Mouse (Mus musculus) heart, embryonic 13.5 days (tissue): Measurements from ENCODE around the gene Lilra5. TPM values are rescaled to one million over a fixed set of nuclear protein-coding genes. Genes with fewer than 3 reads are reported as not detected.
"Not testable (repeated sequence)": the region's sequence is repeated elsewhere in the genome, so short reads cannot be mapped to it uniquely, and the experiment has no call there.

Source experiments
- ATAC-seq: fragments of 200-750 bp; cut with Nextera tagmentation; 2 replicates; pipeline ENCODE4 v1.8.0; 2017; ENCODE audit warnings: moderate TSS enrichment; ENCODE audit not compliant: insufficient number of reproducible peaks, low FRiP score, low TSS enrichment; ENCODE audit errors: extremely low read depth
- H3K27ac ChIP-seq: fragments of 300-500 bp; sonication (generic); replicated peaks from 2 replicates; pipeline ENCODE4 v1.5.1; 2015; ENCODE audit warnings: moderate library complexity, mild to moderate bottlenecking, inconsistent platforms
- H3K27me3 ChIP-seq: fragments of 300-500 bp; sonication (generic); replicated peaks from 2 replicates; pipeline ENCODE4 v1.6.1; 2015; ENCODE audit warnings: mild to moderate bottlenecking, inconsistent platforms
- H3K36me3 ChIP-seq: fragments of 300-500 bp; sonication (generic); 2 replicates; pipeline ENCODE4 v1.6.1; 2015; ENCODE audit warnings: mild to moderate bottlenecking, inconsistent platforms
- H3K4me1 ChIP-seq: fragments of 300-500 bp; sonication (generic); 2 replicates; pipeline ENCODE4 v1.6.1; 2015; ENCODE audit warnings: inconsistent platforms
- H3K4me2 ChIP-seq: fragments of 300-500 bp; sonication (generic); 2 replicates; pipeline ENCODE4 v1.6.1; 2015; ENCODE audit warnings: inconsistent platforms, mild to moderate bottlenecking, moderate library complexity
- H3K4me3 ChIP-seq: fragments of 300-500 bp; sonication (generic); 2 replicates; pipeline ENCODE4 v1.5.1; 2015; ENCODE audit warnings: moderate library complexity, mild to moderate bottlenecking, inconsistent platforms
- H3K9ac ChIP-seq: fragments of 300-500 bp; sonication (generic); 2 replicates; pipeline ENCODE4 v1.6.1; 2015; ENCODE audit warnings: inconsistent platforms, mild to moderate bottlenecking, moderate library complexity
- H3K9me3 ChIP-seq: fragments of 300-500 bp; sonication (generic); 2 replicates; pipeline ENCODE4 v1.6.1; 2016; ENCODE audit warnings: inconsistent platforms
- WGBS: fragments of 180-500 bp; shearing (Covaris S2); methylation state at CpG from one replicate; pipeline ENCODE4 v1.1.7; 2015; ENCODE audit warnings: mixed read lengths; 5-methylcytosine and 5-hydroxymethylcytosine counted together
- polyA plus RNA-seq: library from polyadenylated mRNA; unstranded; fragments of >200 nt; fragmentation: Nextera tagmentation; extraction: Ambion mirVana; gene quantifications from 2 replicates; pipeline ENCODE4 v1.2.1, GENCODE M21; 2015

Gene Lilra5
- polyA plus RNA-seq, 1 experiment from 2014 or later = not detected

DNA sequence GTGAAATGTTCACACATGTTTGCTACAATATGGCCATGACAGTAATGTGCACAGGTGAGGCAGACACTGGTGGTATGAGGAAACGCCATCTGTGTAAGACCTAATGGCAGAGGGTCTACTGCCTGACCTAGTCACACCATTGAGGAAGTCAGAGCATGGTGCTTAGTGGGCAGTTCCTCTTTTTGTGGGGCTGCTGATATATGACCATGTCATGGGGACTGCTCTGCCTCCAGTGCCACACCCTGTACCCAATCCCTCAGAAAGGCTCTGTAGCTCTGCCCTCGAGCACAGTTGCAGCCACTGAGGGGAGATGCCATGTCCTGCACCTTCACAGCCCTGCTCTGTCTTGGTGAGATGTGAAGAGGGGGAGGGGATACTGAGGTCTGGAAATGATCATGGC, 36.3 kb downstream of the Lilra5 start:
- not testable (repeated sequence) for H3K27me3 ChIP-seq, H3K36me3 ChIP-seq, H3K27ac ChIP-seq, ATAC-seq, H3K9me3 ChIP-seq, H3K9ac ChIP-seq, H3K4me3 ChIP-seq, H3K4me1 ChIP-seq, H3K4me2 ChIP-seq
- WGBS = 43% methylated on average over 2 of the region's 2 CpGs

DNA sequence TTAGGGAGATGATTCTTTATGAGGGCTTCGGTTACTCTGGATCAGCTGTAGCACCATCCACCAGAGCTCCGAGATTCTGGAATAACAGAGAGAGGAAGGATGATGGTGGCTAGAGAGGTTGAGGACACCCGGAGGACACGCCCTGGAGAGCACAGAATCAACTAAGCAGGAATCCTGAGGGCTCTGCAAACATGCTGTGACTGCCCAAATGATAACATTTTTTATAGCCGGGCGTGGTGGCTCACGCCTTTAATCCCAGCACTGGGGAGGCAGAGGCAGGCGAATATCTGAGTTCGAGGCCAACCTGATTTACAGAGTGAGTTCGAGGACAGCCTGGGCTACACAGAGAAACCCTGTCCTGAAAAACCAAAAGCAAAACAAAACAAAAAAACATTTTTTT, 37.9 kb downstream of the Lilra5 start:
- not testable (repeated sequence) for H3K4me3 ChIP-seq, H3K4me1 ChIP-seq, H3K27me3 ChIP-seq, H3K9me3 ChIP-seq, H3K4me2 ChIP-seq, H3K36me3 ChIP-seq, H3K27ac ChIP-seq, ATAC-seq, H3K9ac ChIP-seq
- 74% methylated on average over 10 of the region's 10 CpGs for WGBS

DNA sequence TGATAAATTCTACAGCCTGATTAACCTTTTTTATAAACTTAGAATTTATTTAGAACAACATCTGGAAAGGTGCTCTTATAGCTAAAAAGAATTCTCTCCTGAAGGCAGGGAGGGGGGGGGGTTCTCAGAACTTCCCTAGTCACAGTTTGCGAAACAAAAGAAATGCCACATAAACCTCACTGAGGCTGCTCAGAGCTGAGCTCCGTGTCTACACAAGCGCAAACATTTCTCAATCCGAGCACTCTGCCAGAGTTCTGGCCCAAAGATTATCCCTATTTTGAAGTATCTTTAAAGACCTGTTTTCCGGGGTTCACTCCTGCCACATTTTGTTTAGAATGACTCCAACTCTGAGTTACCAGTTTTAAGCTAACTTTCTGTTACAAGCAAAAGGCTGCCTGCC, 55.1 kb downstream of the Lilra5 start:
- H3K27ac ChIP-seq = no peak overlapping the region
- WGBS = 72% methylated on average over 5 of the region's 5 CpGs
- no peaks in the 10 kb centered on the region for H3K4me1 ChIP-seq
- no peaks in the 10 kb centered on the region for H3K27me3 ChIP-seq
- H3K36me3 ChIP-seq = no peaks in the 10 kb centered on the region
- H3K4me2 ChIP-seq = no peak overlapping the region
- H3K9me3 ChIP-seq = no peaks in the 10 kb centered on the region
- H3K4me3 ChIP-seq = no peak overlapping the region
- no peak for ATAC-seq
- H3K9ac ChIP-seq = no peak overlapping the region

Other genes starting within 250 kb of the Lilra5 start
- gene Lair1, start 174.6 kb upstream of the Lilra5 start, polyA plus RNA-seq = 0.83 and 1.1 TPM in 2 replicates
- 0.88 and 1.0 TPM in 2 replicates for gene Ttyh1, start 118.3 kb upstream of the Lilra5 start, polyA plus RNA-seq
- gene Leng8, start 100.7 kb upstream of the Lilra5 start, polyA plus RNA-seq = 44.4 and 45.9 TPM in 2 replicates
- 1.8 and 2.0 TPM in 2 replicates for gene Leng9, start 87.4 kb upstream of the Lilra5 start, polyA plus RNA-seq
- 26.5 and 26.7 TPM in 2 replicates for gene Cdc42ep5, start 72.9 kb upstream of the Lilra5 start, polyA plus RNA-seq
- 0.09 TPM in 1 of 2 replicates, not detected in the other for gene Ncr1, start 100.0 kb downstream of the Lilra5 start, polyA plus RNA-seq
- 0.71 and 0.83 TPM in 2 replicates for gene Gp6, start 160.0 kb downstream of the Lilra5 start, polyA plus RNA-seq
- gene Rdh13, start 207.9 kb downstream of the Lilra5 start, polyA plus RNA-seq = 24.7 and 29.9 TPM in 2 replicates
- gene Eps8l1, start 222.9 kb downstream of the Lilra5 start, polyA plus RNA-seq = 3.3 and 4.2 TPM in 2 replicates